Mouse (Mus musculus): ENCODE results near the gene Lars2.
A peak's percentile ranks its signal among the peaks of the same experiment; 100 is the strongest.

Lars2 gene

GRCm38 (mm10) chr9:123478586-123479195 is 112.0 kb downstream of the Lars2 start, which contains the start of gene Limd1:
Gene Limd1, plus strand, starts transcription at chr9:123478706.
- peak; percentile 87 for DNase-seq

- peak; percentile 38 for DNase-seq
Observed at GRCm38 (mm10) chr9:123479196-123479669, 112.5 kb downstream of the Lars2 start.

- DNase-seq: no peak
Observed at GRCm38 (mm10) chr9:123479876-123480252, 113.1 kb downstream of the Lars2 start.

GRCm38 (mm10) chr9:123480253-123480921 is 113.7 kb downstream of the Lars2 start:
- DNase-seq: peak; percentile 15

GRCm38 (mm10) chr9:123481136-123481535 is 114.4 kb downstream of the Lars2 start:
- DNase-seq: no peak

- no peak for DNase-seq
Observed at GRCm38 (mm10) chr9:123483598-123483997, 116.9 kb downstream of the Lars2 start.

- no peak for DNase-seq
Observed at GRCm38 (mm10) chr9:123484830-123485229, 118.1 kb downstream of the Lars2 start.

GRCm38 (mm10) chr9:123485561-123485960 is 118.8 kb downstream of the Lars2 start:
- DNase-seq: no peak

- no peak for DNase-seq
Observed at GRCm38 (mm10) chr9:123486635-123487034, 119.9 kb downstream of the Lars2 start.

GRCm38 (mm10) chr9:123489073-123489472 is 122.3 kb downstream of the Lars2 start:
- DNase-seq: no peak

- no peak for DNase-seq
Observed at GRCm38 (mm10) chr9:123489727-123490343, 123.1 kb downstream of the Lars2 start.

- peak; percentile 20 for DNase-seq
Observed at GRCm38 (mm10) chr9:123490930-123491329, 124.2 kb downstream of the Lars2 start.

- DNase-seq: peak; percentile 68
Observed at GRCm38 (mm10) chr9:123491917-123492585, 125.3 kb downstream of the Lars2 start.

GRCm38 (mm10) chr9:123496665-123497064 is 129.9 kb downstream of the Lars2 start:
- peak; percentile 55 for DNase-seq

GRCm38 (mm10) chr9:123497906-123498305 is 131.2 kb downstream of the Lars2 start:
- no peak for DNase-seq

- DNase-seq: no peak
Observed at GRCm38 (mm10) chr9:123500480-123500879, 133.8 kb downstream of the Lars2 start.

- no peak for DNase-seq
Observed at GRCm38 (mm10) chr9:123503171-123503834, 136.6 kb downstream of the Lars2 start.

GRCm38 (mm10) chr9:123504325-123504724 is 137.6 kb downstream of the Lars2 start:
- peak; percentile 76 for DNase-seq

GRCm38 (mm10) chr9:123505598-123505997 is 138.9 kb downstream of the Lars2 start:
- peak; percentile 68 for DNase-seq

- no peak for DNase-seq
Observed at GRCm38 (mm10) chr9:123506270-123507146, 139.8 kb downstream of the Lars2 start.

GRCm38 (mm10) chr9:123507380-123507779 is 140.7 kb downstream of the Lars2 start:
- DNase-seq: no peak

GRCm38 (mm10) chr9:123508986-123509385 is 142.3 kb downstream of the Lars2 start:
- no peak for DNase-seq
